Mouse (Mus musculus) forebrain, embryonic 14.5 days (tissue): ENCODE results near the gene Cs. TPM values are rescaled to one million over a fixed set of nuclear protein-coding genes. Genes with fewer than 3 reads are reported as not detected.

Source experiments
- ATAC-seq: fragments of 200-750 bp; cut with Nextera tagmentation; 2 replicates; pipeline ENCODE4 v1.8.0; 2017; ENCODE audit warnings: mild to moderate bottlenecking, moderate library complexity
- DNase-seq: peaks from one replicate; pipeline ENCODE4 v3.0.0-alpha.2; 2015; ENCODE audit warnings: low spot score
- H3K27ac ChIP-seq: fragments of 300-500 bp; sonication (generic); 2 replicates; pipeline ENCODE4 v1.5.1; 2014; ENCODE audit warnings: low read depth, mild to moderate bottlenecking, control low read depth, low read length, moderate library complexity
- H3K27me3 ChIP-seq: fragments of 300-500 bp; sonication (generic); replicated peaks from 2 replicates; pipeline ENCODE4 v1.6.1; 2014; ENCODE audit warnings: low read length, control low read depth, mixed read lengths; ENCODE audit not compliant: control insufficient read depth, insufficient read depth
- H3K36me3 ChIP-seq: fragments of 300-500 bp; sonication (generic); 2 replicates; pipeline ENCODE4 v1.6.1; 2014; ENCODE audit warnings: low read length, control low read depth; ENCODE audit not compliant: control insufficient read depth, insufficient read depth
- H3K4me1 ChIP-seq: fragments of 300-500 bp; sonication (generic); 2 replicates; pipeline ENCODE4 v1.6.1; 2014; ENCODE audit warnings: antibody characterized with exemption, low read length, control low read depth; ENCODE audit not compliant: control insufficient read depth, insufficient read depth
- H3K4me2 ChIP-seq: fragments of 300-500 bp; sonication (generic); 2 replicates; pipeline ENCODE4 v1.6.1; 2014; ENCODE audit warnings: mild to moderate bottlenecking, control low read depth, low read length
- H3K4me3 ChIP-seq: fragments of 300-500 bp; sonication (generic); 2 replicates; pipeline ENCODE4 v1.5.1; 2014; ENCODE audit warnings: low read depth, low read length, control low read depth
- H3K9ac ChIP-seq: fragments of 300-500 bp; sonication (generic); 2 replicates; pipeline ENCODE4 v1.6.1; 2014; ENCODE audit warnings: mild to moderate bottlenecking, low read length, control low read depth, moderate library complexity
- H3K9me3 ChIP-seq: fragments of 300-500 bp; sonication (generic); replicated peaks from 2 replicates; pipeline ENCODE4 v1.6.1; 2016; ENCODE audit warnings: low read length, control low read depth, mixed read lengths; ENCODE audit not compliant: control insufficient read depth
- WGBS: fragments of 180-500 bp; shearing (Covaris S2); extraction: QIAGEN DNeasy Blood & Tissue Kit; methylation state at CpG from one replicate; pipeline ENCODE4 v1.1.7; 2014; 5-methylcytosine and 5-hydroxymethylcytosine counted together
- polyA plus RNA-seq: library from polyadenylated mRNA; unstranded; fragments of >200 nt; fragmentation: Nextera tagmentation; extraction: Ambion mirVana; gene quantifications from 2 replicates; pipeline ENCODE4 v1.2.1, GENCODE M21; 2014

Cs gene
- polyA plus RNA-seq, 1 experiment from 2014 or later: 234 TPM

DNA sequence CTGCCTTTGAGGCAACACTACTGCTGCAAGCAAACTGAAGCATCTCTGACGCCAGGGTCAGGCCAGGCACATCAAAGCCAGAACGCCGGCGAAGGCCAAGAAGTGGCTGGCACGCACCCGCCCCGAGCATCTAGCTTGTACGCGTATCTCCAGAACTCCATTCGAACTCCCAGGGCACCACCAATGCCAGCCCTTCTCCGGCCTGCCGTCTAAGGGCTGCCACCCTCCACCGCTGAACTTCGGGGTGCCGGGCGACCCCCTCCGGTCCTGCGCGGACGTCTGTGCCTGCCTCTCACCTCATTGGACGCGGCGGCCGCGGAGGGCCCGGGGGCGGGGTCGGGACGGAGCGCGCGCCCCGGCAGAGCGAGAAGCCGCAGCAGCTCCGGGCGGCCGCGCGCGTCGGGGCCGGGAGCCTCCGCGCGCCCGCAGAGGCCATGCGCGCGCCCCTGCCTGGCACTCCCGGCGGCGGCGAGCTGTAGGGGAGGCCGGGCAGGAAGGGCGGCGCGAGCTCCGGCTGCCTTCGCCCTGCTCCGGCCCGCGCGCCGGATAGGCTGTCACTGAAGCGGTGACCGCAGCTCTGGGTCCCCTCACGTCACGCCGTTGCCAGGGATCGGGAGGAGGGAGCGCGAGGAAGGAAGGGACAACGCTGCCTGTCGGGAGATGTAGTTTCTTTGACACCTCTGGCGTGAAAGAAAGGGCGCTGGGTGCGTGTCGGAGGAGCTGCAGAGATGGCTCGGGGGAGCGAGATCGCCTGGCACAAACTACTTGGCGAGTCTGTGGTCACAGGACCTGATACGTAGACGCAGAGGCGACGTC is 31.1 kb downstream of the Cs start, which contains the start of gene Coq10a:
Coq10a (minus strand) TSS at position 596 of the 816 bp plus-strand sequence.
- Histone ChIP-seq H3K27ac (peak within 1 kb of the TSS; percentile 95), H3K9me3 (no peaks in the 10 kb centered on the region), H3K4me2 (peak within 1 kb of the TSS; percentile 94), H3K27me3 (no peaks in the 10 kb centered on the region), H3K4me3 (peak within 1 kb of the TSS; percentile 64), H3K36me3 (peaks cover 16% of the 10 kb centered on the region), H3K9ac (peak within 1 kb of the TSS; percentile 73), H3K4me1 (peaks cover 8% of the 10 kb centered on the region; the same call in 1 of the 2 replicates)
- ATAC-seq (peak; percentile 95), DNase-seq (peak; percentile 96)
- WGBS: under 1% methylated on average over 83 of the region's 87 CpGs

DNA sequence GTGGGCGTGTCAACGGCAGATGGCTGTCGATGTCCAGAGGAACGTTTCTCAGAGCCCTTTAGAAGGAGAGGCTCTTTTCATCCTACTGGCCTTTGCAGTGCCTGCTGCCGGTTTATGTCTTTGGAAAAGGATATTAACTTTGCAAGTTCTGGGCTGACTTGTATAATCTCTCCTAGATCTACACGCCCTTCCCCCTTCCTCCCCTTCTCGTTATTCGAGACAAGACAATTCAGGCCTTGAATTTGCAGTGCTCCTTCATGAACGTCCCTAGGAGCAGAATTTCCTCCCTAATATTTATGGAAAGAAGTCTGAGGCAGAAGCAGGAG is 31.6 kb downstream of the Cs start:
- H3K4me1 ChIP-seq: peaks cover 8% of the 10 kb centered on the region; the same call in 1 of the 2 replicates
- peak overlapping the region; percentile 94 for H3K4me2 ChIP-seq
- peak overlapping the region; percentile 73 for H3K9ac ChIP-seq
- H3K27ac ChIP-seq: peak overlapping the region; percentile 95
- DNase-seq (no peak), ATAC-seq (no peak)
- 7% methylated on average over 9 of the region's 9 CpGs for WGBS
- H3K9me3 ChIP-seq: no peaks in the 10 kb centered on the region
- peaks cover 12% of the 10 kb centered on the region for H3K36me3 ChIP-seq
- no peaks in the 10 kb centered on the region for H3K27me3 ChIP-seq
- peak overlapping the region; percentile 64 for H3K4me3 ChIP-seq

DNA sequence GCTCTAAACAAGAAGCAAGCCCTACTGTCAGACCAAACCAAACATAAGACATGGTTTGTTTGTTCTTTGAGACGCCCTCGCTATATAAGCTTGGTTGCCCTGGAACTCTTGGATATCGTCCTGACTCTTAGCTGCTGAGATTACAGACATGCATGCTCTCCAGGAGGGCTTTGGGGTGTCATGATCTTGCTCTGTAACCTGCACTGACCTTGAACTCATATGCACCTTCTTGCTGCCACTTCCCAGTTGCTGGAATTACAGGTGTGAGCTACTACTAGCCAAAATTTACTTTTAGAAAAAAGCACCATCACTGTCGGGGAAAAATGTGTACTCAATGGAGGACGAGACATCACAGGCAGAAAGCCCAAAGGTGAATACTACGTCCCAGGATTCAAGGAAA is 32.1 kb downstream of the Cs start:
- H3K4me2 ChIP-seq: peak overlapping the region; percentile 94
- ATAC-seq (no peak), DNase-seq (no peak)
- WGBS: 80% methylated on average over 6 of the region's 6 CpGs
- H3K4me3 ChIP-seq: peak overlapping the region; percentile 64; the same call in 1 of the 2 replicates
- peak overlapping the region; percentile 95 for H3K27ac ChIP-seq
- peak overlapping the region; percentile 73; the same call in 1 of the 2 replicates for H3K9ac ChIP-seq
- H3K4me1 ChIP-seq: peaks cover 8% of the 10 kb centered on the region; the same call in 1 of the 2 replicates
- no peaks in the 10 kb centered on the region for H3K9me3 ChIP-seq
- H3K27me3 ChIP-seq: no peaks in the 10 kb centered on the region
- peaks cover 10% of the 10 kb centered on the region for H3K36me3 ChIP-seq

- H3K9me3 ChIP-seq: no peaks in the 10 kb centered on the region
- ATAC-seq (no peak), DNase-seq (no peak)
- no peak overlapping the region for H3K4me2 ChIP-seq
- H3K27me3 ChIP-seq: no peaks in the 10 kb centered on the region
- H3K4me3 ChIP-seq: no peak overlapping the region
- H3K9ac ChIP-seq: no peak overlapping the region
- peaks cover 7% of the 10 kb centered on the region for H3K36me3 ChIP-seq
- H3K4me1 ChIP-seq: peaks cover 8% of the 10 kb centered on the region; the same call in 1 of the 2 replicates
- 58% methylated on average over 5 of the region's 6 CpGs for WGBS
- no peak overlapping the region for H3K27ac ChIP-seq
Measured at GRCm38 (mm10) chr10:128370021-128370420, 32.5 kb downstream of the Cs start.

GRCm38 (mm10) chr10:128370601-128371000 is 33.1 kb downstream of the Cs start:
- ATAC-seq: no peak
- Histone ChIP-seq H3K4me1 (peaks cover 8% of the 10 kb centered on the region; the same call in 1 of the 2 replicates), H3K4me2 (no peak overlapping the region), H3K36me3 (peaks cover 3% of the 10 kb centered on the region; the same call in 1 of the 2 replicates), H3K27ac (no peak overlapping the region), H3K4me3 (no peak overlapping the region), H3K9me3 (no peaks in the 10 kb centered on the region), H3K9ac (no peak overlapping the region), H3K27me3 (no peaks in the 10 kb centered on the region)
- 54% methylated on average over 4 of the region's 4 CpGs for WGBS
- DNase-seq: no peak

GRCm38 (mm10) chr10:128372142-128372541 is 34.6 kb downstream of the Cs start:
- H3K36me3 ChIP-seq: no peaks in the 10 kb centered on the region
- 79% methylated on average over 5 of the region's 5 CpGs for WGBS

DNA sequence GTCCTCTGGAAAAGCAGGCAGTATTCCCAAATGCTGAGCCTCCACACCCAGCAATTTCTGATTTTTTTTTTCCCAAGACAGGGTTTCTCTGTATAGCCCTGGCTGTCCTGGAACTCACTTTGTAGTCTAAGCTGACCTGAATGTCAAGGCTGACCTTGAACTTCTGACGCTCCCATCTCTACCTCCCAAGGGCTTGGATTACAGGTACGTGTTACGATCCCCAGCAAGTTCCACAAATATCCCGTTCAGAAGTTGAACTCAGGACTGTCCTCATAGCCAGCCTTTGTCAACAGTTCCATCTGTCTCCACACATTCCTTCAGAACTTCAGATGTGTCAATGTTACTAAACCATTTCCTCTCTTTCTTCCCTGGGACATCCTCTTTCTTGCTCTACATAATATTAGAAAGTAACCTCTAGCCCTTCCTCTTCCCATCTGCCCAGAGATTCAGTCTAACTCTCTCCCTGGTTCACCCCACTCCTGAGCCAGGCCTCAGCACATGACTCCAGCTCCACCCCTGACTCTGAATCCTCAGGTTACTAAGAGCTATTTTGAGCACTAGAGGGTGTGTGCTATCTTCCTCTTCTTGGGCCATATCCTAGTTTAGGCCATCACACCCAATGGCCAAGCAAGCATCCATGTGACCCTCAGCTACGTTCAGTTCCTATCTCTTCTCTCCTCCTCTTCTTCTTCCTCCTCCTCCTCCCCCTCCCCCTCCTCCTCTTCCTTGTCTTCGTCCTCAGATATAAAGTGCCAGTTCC is 35.6 kb downstream of the Cs start:
- WGBS: 92% methylated on average over 6 of the region's 6 CpGs
- Histone ChIP-seq H3K4me1 (peaks cover 3% of the 10 kb centered on the region), H3K36me3 (no peaks in the 10 kb centered on the region), H3K4me3 (no peak overlapping the region), H3K27ac (no peak overlapping the region), H3K9ac (no peak overlapping the region), H3K4me2 (no peak overlapping the region), H3K9me3 (no peaks in the 10 kb centered on the region), H3K27me3 (no peaks in the 10 kb centered on the region)
- DNase-seq: no peak
- ATAC-seq: no peak

More at GRCm38 (mm10) chr10:128372142-128372541, 34.6 kb downstream of the Cs start:
- Histone ChIP-seq H3K9ac (no peak overlapping the region), H3K27ac (no peak overlapping the region), H3K4me1 (peaks cover 8% of the 10 kb centered on the region; the same call in 1 of the 2 replicates), H3K9me3 (no peaks in the 10 kb centered on the region), H3K4me2 (no peak overlapping the region), H3K4me3 (no peak overlapping the region), H3K27me3 (no peaks in the 10 kb centered on the region)
- ATAC-seq (no peak), DNase-seq (no peak)

GRCm38 (mm10) chr10:128374393-128374792 is 36.9 kb downstream of the Cs start:
- Histone ChIP-seq H3K4me3 (no peak overlapping the region), H3K27me3 (no peaks in the 10 kb centered on the region)
- no peak for ATAC-seq

More at GRCm38 (mm10) chr10:128374393-128374792, 36.9 kb downstream of the Cs start:
- Histone ChIP-seq H3K36me3 (peaks cover 12% of the 10 kb centered on the region), H3K9ac (no peak overlapping the region), H3K27ac (no peak overlapping the region), H3K9me3 (no peaks in the 10 kb centered on the region), H3K4me2 (no peak overlapping the region), H3K4me1 (peaks cover 11% of the 10 kb centered on the region)
- DNase-seq: no peak
- WGBS: 77% methylated on average over 6 of the region's 6 CpGs
